Mouse (Mus musculus): ENCODE measurements around the gene Kirrel3.

- no peak for TF ChIP-seq EP300 (IDR thresholded peaks at IDR 0.05; ENCODE audit: low read depth)
- TF ChIP-seq CTCF (IDR thresholded peaks at IDR 0.05; ENCODE audit: low read depth), result no peak
Measured at GRCm38 (mm10) chr9:34538591-34539335, 53.1 kb downstream of the Kirrel3 start.
